Comparison of ENCODE assay signal across 27 mouse cellular contexts in the genomic region with DNA sequence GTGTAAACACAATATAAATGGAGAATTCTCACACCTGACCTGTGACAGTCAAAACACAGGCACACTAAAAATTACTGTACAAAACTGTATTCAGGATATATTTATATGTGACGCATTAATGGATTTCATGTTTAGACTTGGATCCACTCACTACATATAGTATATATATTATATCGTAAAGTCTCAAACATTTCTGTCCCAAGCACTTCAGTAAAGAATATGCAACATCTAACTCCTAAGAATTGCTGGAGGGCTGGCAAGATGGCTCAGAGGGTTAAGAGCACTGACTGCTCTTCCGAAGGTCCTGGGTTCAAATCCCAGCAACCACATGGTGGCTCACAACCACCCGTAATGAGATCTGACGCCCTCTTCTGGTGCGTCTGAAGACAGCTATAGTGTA. TPM values are rescaled to one million over a fixed set of nuclear protein-coding genes. Genes with fewer than 3 reads are reported as not detected.
DNase-seq lines count a peak whose midpoint lies in the region; ATAC-seq and TF ChIP-seq lines count a peak whose summit lies in the region.
"Not testable (repeated sequence)": the region's sequence is repeated elsewhere in the genome, so short reads cannot be mapped to it uniquely, and the experiment has no call there.
"Had no signal": no experiment of that assay in that cellular context is flagged by ENCODE, and none has a peak within 500 bp of the region (broad histone marks: within the 10 kb centered on the region; RNA-seq: fewer than 3 reads in every experiment).

No protein-coding gene starts in this region.

- not testable (repeated sequence) for H3K27ac ChIP-seq in embryonic facial prominence, embryonic 12.5 days; heart, embryonic 13.5 days (replicated peaks); hindbrain, embryonic 14.5 days; liver, embryonic 12.5 days
- peak overlapping the region; percentile 96; the same call in 1 of the 2 replicates for H3K27ac ChIP-seq in kidney, postnatal 0 days
- H3K27ac ChIP-seq in midbrain, postnatal 0 days (ENCODE audit: low read depth, low read length) = 0 out of 2 replicates have a peak overlapping the region, but pooled peaks have one; percentile 77

- peak overlapping the region; percentile 94; the same call in 1 of the 2 replicates for H3K4me2 ChIP-seq in embryonic facial prominence, embryonic 12.5 days (replicated peaks)
- H3K4me2 ChIP-seq in heart, embryonic 13.5 days; kidney, postnatal 0 days (ENCODE audit: low read length): not testable (repeated sequence)
- H3K4me2 ChIP-seq in hindbrain, embryonic 14.5 days (replicated peaks) = 0 out of 2 replicates have a peak overlapping the region, but pooled peaks have one; percentile 98
- H3K4me2 ChIP-seq in liver, embryonic 12.5 days = 0 out of 2 replicates have a peak overlapping the region, but pooled peaks have one; percentile 98
- 0 out of 2 replicates have a peak overlapping the region, but pooled peaks have one; percentile 70 for H3K4me2 ChIP-seq in midbrain, postnatal 0 days (ENCODE audit: low read depth, low read length, poor library complexity, severe bottlenecking)

- not testable (repeated sequence) for H3K9me3 ChIP-seq in embryonic facial prominence, embryonic 12.5 days; heart, embryonic 13.5 days; hindbrain, embryonic 14.5 days (ENCODE audit: control insufficient read depth, low read length); kidney, postnatal 0 days (replicated peaks; ENCODE audit: low read length); liver, embryonic 12.5 days (replicated peaks); midbrain, postnatal 0 days (ENCODE audit: low read length)

- not testable (repeated sequence) for DNase-seq in hindbrain, embryonic 14.5 days (ENCODE audit: low spot score); kidney, postnatal 0 days (ENCODE audit: low spot score); midbrain, postnatal 0 days (ENCODE audit: low spot score)

- H3K4me1 ChIP-seq in embryonic facial prominence, embryonic 12.5 days = peaks cover 14% of the 10 kb centered on the region
- H3K4me1 ChIP-seq in heart, embryonic 13.5 days = peaks cover 34% of the 10 kb centered on the region
- not testable (repeated sequence) for H3K4me1 ChIP-seq in hindbrain, embryonic 14.5 days (replicated peaks; ENCODE audit: control insufficient read depth, insufficient read depth, low read length); midbrain, postnatal 0 days (ENCODE audit: insufficient read depth, low read length)
- peaks cover 18% of the 10 kb centered on the region for H3K4me1 ChIP-seq in kidney, postnatal 0 days (replicated peaks; ENCODE audit: insufficient read depth, low read length)
- peaks cover 43% of the 10 kb centered on the region for H3K4me1 ChIP-seq in liver, embryonic 12.5 days

- H3K4me3 ChIP-seq in embryonic facial prominence, embryonic 12.5 days; hindbrain, embryonic 14.5 days (replicated peaks; ENCODE audit: low read length); kidney, postnatal 0 days (replicated peaks; ENCODE audit: low read depth, low read length); liver, embryonic 12.5 days; midbrain, postnatal 0 days (ENCODE audit: low read depth, low read length): not testable (repeated sequence)
- peak overlapping the region; percentile 81; the same call in 1 of the 2 replicates for H3K4me3 ChIP-seq in heart, embryonic 13.5 days

- not testable (repeated sequence) for H3K9ac ChIP-seq in embryonic facial prominence, embryonic 12.5 days; heart, embryonic 13.5 days; hindbrain, embryonic 14.5 days; kidney, postnatal 0 days (ENCODE audit: low read depth, low read length); liver, embryonic 12.5 days; midbrain, postnatal 0 days (replicated peaks; ENCODE audit: low read length, poor library complexity, severe bottlenecking)

- not testable (repeated sequence) for TF ChIP-seq CTCF in kidney, postnatal 0 days (IDR thresholded peaks at IDR 0.05; ENCODE audit: low read depth); midbrain, postnatal 0 days (IDR thresholded peaks at IDR 0.05)

- not testable (repeated sequence) for ATAC-seq in embryonic facial prominence, embryonic 12.5 days (ENCODE audit: insufficient number of reproducible peaks, insufficient read depth, low FRiP score, low TSS enrichment); heart, embryonic 13.5 days (ENCODE audit: extremely low read depth, insufficient number of reproducible peaks, low FRiP score, low TSS enrichment); hindbrain, embryonic 14.5 days (ENCODE audit: low FRiP score); kidney, postnatal 0 days (replicated peaks; ENCODE audit: low FRiP score, low read depth); liver, embryonic 12.5 days; midbrain, postnatal 0 days (ENCODE audit: low FRiP score)

- WGBS in embryonic facial prominence, embryonic 12.5 days = 62% methylated on average over 6 of the region's 6 CpGs
- WGBS in heart, embryonic 13.5 days = 68% methylated on average over 6 of the region's 6 CpGs
- WGBS in hindbrain, embryonic 14.5 days = 72% methylated on average over 6 of the region's 6 CpGs
- 45% methylated on average over 6 of the region's 6 CpGs for WGBS in kidney, postnatal 0 days
- WGBS in liver, embryonic 12.5 days (ENCODE audit: insufficient replicate concordance) = 55% methylated on average over 6 of the region's 6 CpGs
- WGBS in midbrain, postnatal 0 days = 68% methylated on average over 6 of the region's 6 CpGs

- not testable (repeated sequence) for H3K27me3 ChIP-seq in embryonic facial prominence, embryonic 12.5 days; hindbrain, embryonic 14.5 days (ENCODE audit: control insufficient read depth, insufficient read depth, low read length); kidney, postnatal 0 days (ENCODE audit: insufficient read depth, low read length); midbrain, postnatal 0 days (ENCODE audit: insufficient read depth, low read length)
- peaks cover 14% of the 10 kb centered on the region; the same call in 1 of the 2 replicates for H3K27me3 ChIP-seq in heart, embryonic 13.5 days (replicated peaks)
- H3K27me3 ChIP-seq in liver, embryonic 12.5 days (replicated peaks) = peaks cover 60% of the 10 kb centered on the region

- not testable (repeated sequence) for H3K36me3 ChIP-seq in embryonic facial prominence, embryonic 12.5 days; hindbrain, embryonic 14.5 days (replicated peaks; ENCODE audit: control insufficient read depth, insufficient read depth); kidney, postnatal 0 days (ENCODE audit: insufficient read depth, low read length); liver, embryonic 12.5 days; midbrain, postnatal 0 days (ENCODE audit: insufficient read depth, low read length)
- peaks cover 14% of the 10 kb centered on the region for H3K36me3 ChIP-seq in heart, embryonic 13.5 days

RNA-seq across cellular contexts. Expression of gene Dusp3, which starts 1.4 kb away (rescaled TPM):
- polyA plus RNA-seq in embryonic facial prominence, embryonic 12.5 days (2016; fragmentation: Nextera tagmentation; extraction: Ambion mirVana) = 12.3 and 12.5 TPM in 2 replicates
- polyA plus RNA-seq in heart, embryonic 13.5 days (2015; fragmentation: Nextera tagmentation; extraction: Ambion mirVana) = 50.3 and 53.6 TPM in 2 replicates
- 24.0 and 24.7 TPM in 2 replicates for polyA plus RNA-seq in hindbrain, embryonic 14.5 days (2014; fragmentation: Nextera tagmentation; extraction: Ambion mirVana)
- polyA plus RNA-seq in kidney, postnatal 0 days (2015; fragmentation: Nextera tagmentation; extraction: Ambion mirVana) = 51.7 and 57.9 TPM in 2 replicates
- polyA plus RNA-seq in liver, embryonic 12.5 days (2016; fragmentation: Nextera tagmentation; extraction: Ambion mirVana) = 12.9 and 13.4 TPM in 2 replicates
- 36.3 and 54.3 TPM in 2 replicates for total RNA-seq in midbrain, postnatal 0 days (2014; rRNA removed)
- polyA plus RNA-seq in midbrain, postnatal 0 days (2015; fragmentation: Nextera tagmentation; extraction: Ambion mirVana) = 44.1 and 48.5 TPM in 2 replicates

RNA-seq across cellular contexts. Expression of gene Cfap97d1, which starts 1.4 kb away (rescaled TPM):
- not detected in 2 replicates for polyA plus RNA-seq in embryonic facial prominence, embryonic 12.5 days (2016; fragmentation: Nextera tagmentation; extraction: Ambion mirVana)
- not detected in 2 replicates for polyA plus RNA-seq in heart, embryonic 13.5 days (2015; fragmentation: Nextera tagmentation; extraction: Ambion mirVana)
- polyA plus RNA-seq in hindbrain, embryonic 14.5 days (2014; fragmentation: Nextera tagmentation; extraction: Ambion mirVana) = not detected in 2 replicates
- not detected in 2 replicates for polyA plus RNA-seq in kidney, postnatal 0 days (2015; fragmentation: Nextera tagmentation; extraction: Ambion mirVana)
- polyA plus RNA-seq in liver, embryonic 12.5 days (2016; fragmentation: Nextera tagmentation; extraction: Ambion mirVana) = not detected in 2 replicates
- not detected in 2 replicates for total RNA-seq in midbrain, postnatal 0 days (2014; rRNA removed)
- polyA plus RNA-seq in midbrain, postnatal 0 days (2015; fragmentation: Nextera tagmentation; extraction: Ambion mirVana) = not detected in 2 replicates
- total RNA-seq: adrenal gland, postnatal 10 days; G1E; gastrocnemius, adult 8-10 months; gastrocnemius, postnatal 4 days; heart, adult 8-10 months; heart, postnatal 10 days; hematopoietic stem cell, adult 5-6 weeks; layer of hippocampus, postnatal 10 days; left cerebral cortex, adult 18-20 months; left cerebral cortex, postnatal 25 days had no signal
- polyA plus RNA-seq: embryonic facial prominence, embryonic 11.5 days; forebrain, embryonic 10.5 days; forebrain, embryonic 16.5 days; G1E; hindbrain, embryonic 16.5 days; intestine, embryonic 15.5 days; kidney, adult 2 months; limb, embryonic 14.5 days; liver, embryonic 13.5 days; midbrain, embryonic 16.5 days; neural tube, embryonic 13.5 days; Patski had no signal

RNA-seq across cellular contexts. Expression of gene Sost, which starts 18.6 kb away (rescaled TPM):
- polyA plus RNA-seq in embryonic facial prominence, embryonic 12.5 days (2016; fragmentation: Nextera tagmentation; extraction: Ambion mirVana) = 0.10 and 0.14 TPM in 2 replicates
- polyA plus RNA-seq in heart, embryonic 13.5 days (2015; fragmentation: Nextera tagmentation; extraction: Ambion mirVana) = 0.87 and 1.8 TPM in 2 replicates
- polyA plus RNA-seq in hindbrain, embryonic 14.5 days (2014; fragmentation: Nextera tagmentation; extraction: Ambion mirVana) = not detected in 2 replicates
- 1.6 and 1.8 TPM in 2 replicates for polyA plus RNA-seq in kidney, postnatal 0 days (2015; fragmentation: Nextera tagmentation; extraction: Ambion mirVana)
- 0.10 TPM in 2 replicates for polyA plus RNA-seq in liver, embryonic 12.5 days (2016; fragmentation: Nextera tagmentation; extraction: Ambion mirVana)
- 0.11 TPM in 1 of 2 replicates, not detected in the other for total RNA-seq in midbrain, postnatal 0 days (2014; rRNA removed)
- 0.12 TPM in 1 of 2 replicates, not detected in the other for polyA plus RNA-seq in midbrain, postnatal 0 days (2015; fragmentation: Nextera tagmentation; extraction: Ambion mirVana)
- total RNA-seq: G1E; gastrocnemius, adult 8-10 months; hematopoietic stem cell, adult 5-6 weeks; left cerebral cortex, adult 18-20 months; left cerebral cortex, postnatal 25 days had no signal
- polyA plus RNA-seq: embryonic facial prominence, embryonic 11.5 days; forebrain, embryonic 10.5 days; forebrain, embryonic 16.5 days; G1E; midbrain, embryonic 16.5 days; Patski had no signal

RNA-seq across cellular contexts. Expression of gene Mpp3, which starts 42.8 kb away (rescaled TPM):
- 11.1 and 11.4 TPM in 2 replicates for polyA plus RNA-seq in embryonic facial prominence, embryonic 12.5 days (2016; fragmentation: Nextera tagmentation; extraction: Ambion mirVana)
- 2.9 and 3.8 TPM in 2 replicates for polyA plus RNA-seq in heart, embryonic 13.5 days (2015; fragmentation: Nextera tagmentation; extraction: Ambion mirVana)
- 53.5 and 57.2 TPM in 2 replicates for polyA plus RNA-seq in hindbrain, embryonic 14.5 days (2014; fragmentation: Nextera tagmentation; extraction: Ambion mirVana)
- 3.5 and 4.2 TPM in 2 replicates for polyA plus RNA-seq in kidney, postnatal 0 days (2015; fragmentation: Nextera tagmentation; extraction: Ambion mirVana)
- polyA plus RNA-seq in liver, embryonic 12.5 days (2016; fragmentation: Nextera tagmentation; extraction: Ambion mirVana) = 0.66 and 0.85 TPM in 2 replicates
- total RNA-seq in midbrain, postnatal 0 days (2014; rRNA removed) = 68.2 and 71.9 TPM in 2 replicates
- 53.9 and 54.7 TPM in 2 replicates for polyA plus RNA-seq in midbrain, postnatal 0 days (2015; fragmentation: Nextera tagmentation; extraction: Ambion mirVana)
- polyA plus RNA-seq: G1E had no signal

RNA-seq across cellular contexts. Expression of gene Cd300lg, which starts 55.9 kb away (rescaled TPM):
- polyA plus RNA-seq in embryonic facial prominence, embryonic 12.5 days (2016; fragmentation: Nextera tagmentation; extraction: Ambion mirVana) = 0.43 and 0.55 TPM in 2 replicates
- polyA plus RNA-seq in heart, embryonic 13.5 days (2015; fragmentation: Nextera tagmentation; extraction: Ambion mirVana) = 2.7 and 2.9 TPM in 2 replicates
- polyA plus RNA-seq in hindbrain, embryonic 14.5 days (2014; fragmentation: Nextera tagmentation; extraction: Ambion mirVana) = 0.27 TPM in 1 of 2 replicates, not detected in the other
- polyA plus RNA-seq in kidney, postnatal 0 days (2015; fragmentation: Nextera tagmentation; extraction: Ambion mirVana) = 2.8 and 2.9 TPM in 2 replicates
- polyA plus RNA-seq in liver, embryonic 12.5 days (2016; fragmentation: Nextera tagmentation; extraction: Ambion mirVana) = 0.50 and 0.51 TPM in 2 replicates
- 0.14 TPM in 1 of 2 replicates, not detected in the other for total RNA-seq in midbrain, postnatal 0 days (2014; rRNA removed)
- 0.25 TPM in 2 replicates for polyA plus RNA-seq in midbrain, postnatal 0 days (2015; fragmentation: Nextera tagmentation; extraction: Ambion mirVana)
- total RNA-seq: G1E; hematopoietic stem cell, adult 5-6 weeks; left cerebral cortex, postnatal 25 days had no signal
- polyA plus RNA-seq: G1E, Patski had no signal
